Mouse (Mus musculus) neural tube, embryonic 15.5 days (tissue): ENCODE data around the gene Kidins220. TPM values are rescaled to one million over a fixed set of nuclear protein-coding genes. Genes with fewer than 3 reads are reported as not detected.

Experiments
- ATAC-seq: fragments of 200-750 bp; cut with Nextera tagmentation; 2 replicates; pipeline ENCODE4 v1.8.0; 2017; ENCODE audit warnings: mild to moderate bottlenecking, moderate TSS enrichment, moderate library complexity; ENCODE audit not compliant: low FRiP score
- H3K27ac ChIP-seq: fragments of 300-500 bp; sonication (generic); replicated peaks from 2 replicates; pipeline ENCODE4 v1.5.1; 2015; ENCODE audit warnings: mild to moderate bottlenecking, inconsistent platforms
- H3K27me3 ChIP-seq: fragments of 300-500 bp; sonication (generic); replicated peaks from 2 replicates; pipeline ENCODE4 v1.6.1; 2015; ENCODE audit warnings: inconsistent platforms
- H3K36me3 ChIP-seq: fragments of 300-500 bp; sonication (generic); 2 replicates; pipeline ENCODE4 v1.6.1; 2015; ENCODE audit warnings: inconsistent platforms
- H3K4me1 ChIP-seq: fragments of 300-500 bp; sonication (generic); 2 replicates; pipeline ENCODE4 v1.6.1; 2015; ENCODE audit warnings: inconsistent platforms
- H3K4me2 ChIP-seq: fragments of 300-500 bp; sonication (generic); 2 replicates; pipeline ENCODE4 v1.6.1; 2015; ENCODE audit warnings: inconsistent platforms, mild to moderate bottlenecking, moderate library complexity
- H3K4me3 ChIP-seq: fragments of 300-500 bp; sonication (generic); replicated peaks from 2 replicates; pipeline ENCODE4 v1.5.1; 2015; ENCODE audit warnings: mild to moderate bottlenecking, inconsistent platforms
- H3K9ac ChIP-seq: fragments of 300-500 bp; sonication (generic); replicated peaks from 2 replicates; pipeline ENCODE4 v1.6.1; 2015; ENCODE audit warnings: mild to moderate bottlenecking, inconsistent platforms
- H3K9me3 ChIP-seq: fragments of 300-500 bp; sonication (generic); replicated peaks from 2 replicates; pipeline ENCODE4 v1.6.1; 2016; ENCODE audit warnings: inconsistent platforms
- WGBS: fragments of 180-500 bp; shearing (Covaris S2); methylation state at CpG from one replicate; pipeline ENCODE4 v1.1.7; 2015; ENCODE audit warnings: mixed read lengths; 5-methylcytosine and 5-hydroxymethylcytosine counted together
- polyA plus RNA-seq: library from polyadenylated mRNA; unstranded; fragments of >200 nt; fragmentation: Nextera tagmentation; extraction: Ambion mirVana; gene quantifications from 2 replicates; pipeline ENCODE4 v1.2.1, GENCODE M21; 2015

Gene Kidins220
- polyA plus RNA-seq, 1 experiment from 2014 or later: 108 TPM

- Histone ChIP-seq H3K9me3 (no peaks in the 10 kb centered on the region), H3K4me2 (no peak overlapping the region), H3K36me3 (no peaks in the 10 kb centered on the region), H3K27ac (no peak overlapping the region), H3K9ac (no peak overlapping the region), H3K4me3 (no peak overlapping the region), H3K4me1 (peaks cover 5% of the 10 kb centered on the region; the same call in 1 of the 2 replicates), H3K27me3 (no peaks in the 10 kb centered on the region)
- no peak for ATAC-seq
- 94% methylated on average over 4 of the region's 4 CpGs for WGBS
Observed at GRCm38 (mm10) chr12:25073374-25073773, 98.6 kb downstream of the Kidins220 start.

DNA sequence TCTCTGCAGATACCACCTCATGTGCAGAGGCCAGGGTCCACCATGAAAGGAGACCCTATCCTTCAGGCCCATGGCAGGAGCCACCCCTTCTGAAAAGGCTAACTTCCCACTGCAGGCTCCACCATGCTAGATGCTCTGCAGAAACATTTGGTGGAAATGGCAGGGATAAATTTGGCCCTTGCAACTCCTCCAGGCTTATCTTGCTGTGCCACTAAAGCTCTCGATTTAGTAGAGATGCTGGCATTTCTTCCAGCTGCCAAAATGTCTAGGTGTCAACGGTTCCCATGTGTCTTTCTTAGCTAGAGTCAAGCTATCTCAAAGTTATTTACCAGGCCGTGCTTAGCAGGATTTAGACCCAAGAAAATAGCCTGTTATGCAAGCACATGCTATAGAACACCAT is 99.6 kb downstream of the Kidins220 start:
- H3K4me1 ChIP-seq: no peaks in the 10 kb centered on the region
- H3K9me3 ChIP-seq: no peaks in the 10 kb centered on the region
- no peak overlapping the region for H3K27ac ChIP-seq
- no peaks in the 10 kb centered on the region for H3K36me3 ChIP-seq
- H3K4me3 ChIP-seq: no peak overlapping the region
- no peak overlapping the region for H3K4me2 ChIP-seq
- no peaks in the 10 kb centered on the region for H3K27me3 ChIP-seq
- H3K9ac ChIP-seq: no peak overlapping the region
- ATAC-seq: no peak
- 86% methylated on average over 3 of the region's 3 CpGs for WGBS

GRCm38 (mm10) chr12:25083260-25084178 is 108.8 kb downstream of the Kidins220 start:
- H3K36me3 ChIP-seq: no peaks in the 10 kb centered on the region
- H3K4me2 ChIP-seq: peak overlapping the region; percentile 9; the same call in 1 of the 2 replicates
- ATAC-seq: no peak; the same call in 1 of the 2 replicates
- no peaks in the 10 kb centered on the region for H3K9me3 ChIP-seq
- H3K27ac ChIP-seq: no peak overlapping the region
- WGBS: 40% methylated on average over 26 of the region's 26 CpGs
- no peaks in the 10 kb centered on the region for H3K27me3 ChIP-seq
- H3K9ac ChIP-seq: no peak overlapping the region
- no peak overlapping the region for H3K4me3 ChIP-seq
- H3K4me1 ChIP-seq: peaks cover 6% of the 10 kb centered on the region; the same call in 1 of the 2 replicates

DNA sequence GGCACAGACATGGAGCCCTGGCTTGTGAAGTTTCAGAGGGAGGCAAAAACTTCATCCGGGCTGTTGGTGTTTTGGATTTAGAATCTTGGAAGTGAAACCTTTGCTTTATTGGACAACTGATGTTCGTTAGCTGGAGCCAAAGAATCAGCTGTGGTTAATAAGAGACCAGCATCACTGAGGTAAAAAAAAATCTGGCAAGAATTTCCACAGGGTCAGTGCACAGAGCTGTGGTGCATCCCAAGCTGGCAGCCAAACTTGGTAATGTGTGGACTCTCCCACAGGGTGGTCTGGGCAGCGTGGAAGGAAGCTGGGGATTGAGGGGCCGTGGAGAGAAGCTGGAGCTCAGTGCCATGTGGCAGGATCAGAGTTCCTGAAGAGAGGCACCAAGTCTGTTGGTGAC is 112.2 kb downstream of the Kidins220 start:
- Histone ChIP-seq H3K27me3 (no peaks in the 10 kb centered on the region), H3K9me3 (no peaks in the 10 kb centered on the region), H3K4me2 (no peak overlapping the region), H3K9ac (no peak overlapping the region), H3K36me3 (no peaks in the 10 kb centered on the region), H3K4me1 (peaks cover 8% of the 10 kb centered on the region), H3K27ac (no peak overlapping the region), H3K4me3 (no peak overlapping the region)
- no peak for ATAC-seq
- WGBS: 59% methylated on average over 4 of the region's 4 CpGs

DNA sequence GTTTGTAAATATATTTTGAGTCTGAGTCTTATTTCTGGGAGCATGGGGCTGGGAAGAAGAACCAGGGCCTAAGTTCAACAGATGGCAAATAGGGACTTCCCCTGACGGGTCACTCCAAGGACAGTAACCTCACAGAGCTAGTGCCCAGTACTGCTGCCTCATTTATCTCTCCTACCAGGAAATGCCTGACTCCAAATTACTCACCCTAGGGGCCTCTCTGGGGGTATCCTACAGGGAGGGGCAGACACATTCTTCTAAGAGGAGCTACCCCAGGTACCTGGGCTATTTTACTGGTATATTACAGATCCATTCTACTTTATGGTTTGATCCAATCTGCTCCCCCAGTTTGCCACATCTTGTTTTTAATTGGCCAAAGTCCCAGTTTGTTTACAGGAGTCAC is 114.7 kb downstream of the Kidins220 start:
- Histone ChIP-seq H3K4me1 (peaks cover 22% of the 10 kb centered on the region), H3K4me2 (no peak overlapping the region), H3K9ac (no peak overlapping the region), H3K27ac (no peak overlapping the region), H3K36me3 (no peaks in the 10 kb centered on the region), H3K27me3 (no peaks in the 10 kb centered on the region), H3K4me3 (no peak overlapping the region), H3K9me3 (no peaks in the 10 kb centered on the region)
- ATAC-seq: no peak
- WGBS: 57% methylated on average over 1 of the region's 1 CpGs

DNA sequence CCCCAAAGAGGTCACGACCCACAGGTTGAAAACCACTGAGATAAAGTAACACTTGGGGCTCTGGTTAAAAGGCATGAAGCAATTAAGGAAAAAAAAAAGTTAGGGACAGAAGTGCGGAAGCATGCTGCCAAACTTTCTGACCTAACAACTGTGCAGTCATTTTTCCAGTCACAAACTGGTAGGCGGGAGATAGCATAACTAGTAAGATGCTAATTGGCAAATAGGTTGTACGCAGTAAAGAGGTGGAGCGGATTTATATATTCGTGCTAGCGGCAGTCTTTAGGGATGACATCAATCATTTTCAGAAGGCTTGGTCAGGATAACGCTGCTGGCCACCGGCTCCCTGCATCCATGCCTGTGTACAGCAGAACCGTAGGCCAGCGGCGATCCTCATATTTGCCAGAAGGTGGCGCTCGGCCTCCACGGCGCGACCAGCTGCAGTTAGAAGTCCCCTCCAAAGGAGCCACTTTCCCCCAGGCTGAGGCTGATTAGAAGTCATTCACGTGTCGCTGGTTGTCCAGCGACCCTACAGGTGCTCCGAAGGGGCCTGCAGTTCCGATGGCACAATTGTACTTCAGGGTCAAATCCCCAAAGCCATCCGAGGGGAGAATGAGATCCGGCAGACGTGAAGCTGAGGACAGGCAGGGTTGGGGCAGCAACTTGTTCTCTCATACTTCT is 117.4 kb downstream of the Kidins220 start:
- peak overlapping the region; percentile 36 for H3K4me3 ChIP-seq
- peak overlapping the region; percentile 38 for H3K9ac ChIP-seq
- no peak overlapping the region for H3K27ac ChIP-seq
- no peaks in the 10 kb centered on the region for H3K9me3 ChIP-seq
- H3K4me2 ChIP-seq: peak overlapping the region; percentile 77
- peak; percentile 46; the same call in 1 of the 2 replicates for ATAC-seq
- no peaks in the 10 kb centered on the region for H3K36me3 ChIP-seq
- peaks cover 38% of the 10 kb centered on the region for H3K4me1 ChIP-seq
- WGBS: 6% methylated on average over 25 of the region's 25 CpGs
- H3K27me3 ChIP-seq: no peaks in the 10 kb centered on the region

- no peaks in the 10 kb centered on the region for H3K36me3 ChIP-seq
- no peaks in the 10 kb centered on the region for H3K27me3 ChIP-seq
- H3K27ac ChIP-seq: peak overlapping the region; percentile 41; the same call in 1 of the 2 replicates
- H3K4me2 ChIP-seq: peak overlapping the region; percentile 77
- peak overlapping the region; percentile 36 for H3K4me3 ChIP-seq
- no peaks in the 10 kb centered on the region for H3K9me3 ChIP-seq
- peak; percentile 4; the same call in 1 of the 2 replicates for ATAC-seq
- WGBS: 2% methylated on average over 16 of the region's 17 CpGs
- H3K9ac ChIP-seq: peak overlapping the region; percentile 38
- peaks cover 43% of the 10 kb centered on the region for H3K4me1 ChIP-seq
Observed at GRCm38 (mm10) chr12:25092751-25093211, 118.1 kb downstream of the Kidins220 start.

- 17% methylated on average over 11 of the region's 11 CpGs for WGBS
Observed at GRCm38 (mm10) chr12:25093241-25093774, 118.6 kb downstream of the Kidins220 start.

GRCm38 (mm10) chr12:25094621-25095521 is 120.1 kb downstream of the Kidins220 start:
- no peaks in the 10 kb centered on the region for H3K36me3 ChIP-seq
- peak overlapping the region; percentile 96 for H3K4me2 ChIP-seq
- H3K27ac ChIP-seq: peak overlapping the region; percentile 78
- WGBS: 1% methylated on average over 22 of the region's 22 CpGs
- no peaks in the 10 kb centered on the region for H3K27me3 ChIP-seq
- peaks cover 62% of the 10 kb centered on the region for H3K4me1 ChIP-seq
- peak overlapping the region; percentile 69 for H3K9ac ChIP-seq
- ATAC-seq: no peak
- H3K9me3 ChIP-seq: no peaks in the 10 kb centered on the region
- peak overlapping the region; percentile 60 for H3K4me3 ChIP-seq

More at GRCm38 (mm10) chr12:25093241-25093774, 118.6 kb downstream of the Kidins220 start:
- no peak for ATAC-seq
- Histone ChIP-seq H3K4me3 (peak overlapping the region; percentile 36), H3K4me1 (peaks cover 49% of the 10 kb centered on the region), H3K27me3 (no peaks in the 10 kb centered on the region), H3K9me3 (no peaks in the 10 kb centered on the region), H3K36me3 (no peaks in the 10 kb centered on the region), H3K4me2 (peak overlapping the region; percentile 77), H3K9ac (peak overlapping the region; percentile 38; the same call in 1 of the 2 replicates), H3K27ac (peak overlapping the region; percentile 41; the same call in 1 of the 2 replicates)

DNA sequence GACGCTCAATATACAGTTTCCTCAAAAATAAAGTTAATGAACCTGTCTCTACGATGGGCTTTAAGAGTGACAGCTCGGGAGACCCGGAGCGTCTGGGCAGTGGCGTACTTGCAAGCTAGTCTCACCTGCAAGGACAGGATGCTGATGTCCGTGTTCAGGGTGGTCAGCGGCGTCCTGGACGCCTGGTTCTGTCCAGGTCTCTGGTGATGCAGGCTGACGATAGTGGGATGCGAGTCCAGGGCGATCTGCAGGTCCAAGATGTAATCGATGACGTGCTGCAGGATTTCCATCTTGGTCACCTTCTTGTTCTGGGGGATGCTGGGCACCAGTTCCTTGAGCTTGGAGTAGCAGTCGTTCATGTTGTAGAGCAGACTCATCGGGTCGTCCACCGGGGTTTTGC is 120.8 kb downstream of the Kidins220 start:
- H3K4me2 ChIP-seq: peak overlapping the region; percentile 96
- peak overlapping the region; percentile 60 for H3K4me3 ChIP-seq
- peaks cover 69% of the 10 kb centered on the region for H3K4me1 ChIP-seq
- WGBS: under 1% methylated on average over 19 of the region's 19 CpGs
- H3K27me3 ChIP-seq: no peaks in the 10 kb centered on the region
- no peaks in the 10 kb centered on the region for H3K9me3 ChIP-seq
- peak overlapping the region; percentile 78 for H3K27ac ChIP-seq
- peak overlapping the region; percentile 69 for H3K9ac ChIP-seq
- ATAC-seq: peak; percentile 11
- no peaks in the 10 kb centered on the region for H3K36me3 ChIP-seq
